Comparison of ENCODE assay signal across 15 mouse cellular contexts in the genomic region with DNA sequence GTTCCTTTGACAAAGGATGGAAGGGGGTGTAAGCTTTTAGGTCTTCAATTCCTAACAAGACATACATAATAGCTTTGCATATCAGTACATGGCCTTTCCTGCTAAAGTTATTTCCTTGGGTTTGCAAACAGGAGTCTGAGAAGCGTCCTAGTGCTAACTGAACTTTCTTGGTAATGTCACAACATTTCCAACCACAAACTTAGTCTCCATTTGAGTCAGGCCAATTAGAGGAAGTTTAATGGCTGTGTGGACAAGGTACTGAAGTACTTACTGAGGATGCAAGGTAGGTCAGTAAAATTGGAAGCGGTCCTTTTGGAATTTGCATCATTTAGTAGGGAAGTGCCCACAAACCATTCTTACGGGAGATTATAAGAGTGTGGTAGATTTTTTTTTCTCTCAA.
"Had no signal": no experiment of that assay in that cellular context is flagged by ENCODE, and none has a peak within 500 bp of the region (broad histone marks: within the 10 kb centered on the region; RNA-seq: fewer than 3 reads in every experiment).

No protein-coding gene starts in this region.

- ATAC-seq: liver, postnatal 0 days; lung, postnatal 0 days; midbrain, embryonic 13.5 days; midbrain, embryonic 16.5 days had no signal

- DNase-seq: liver, postnatal 0 days; lung, adult 2 months; lung, postnatal 14 days; lung, postnatal 36 days; retina, postnatal 1 day; right cerebral cortex, adult 18-20 months; right cerebral cortex, postnatal 25 days; right cerebral cortex, postnatal 4 days; spleen, adult 18-20 months; thymus, adult 18-20 months; thymus, postnatal 14 days; thymus, postnatal 36 days had no signal
